Mouse (Mus musculus) c-Kit-positive CD71-negative TER-119-negative erythroid progenitor cells, embryonic 14.5 days (primary cell): Measurements from ENCODE around the gene Hoxa4.

Experiments
- DNase-seq: peaks from one replicate; pipeline ENCODE4 v3.0.0-alpha.2; 2013; ENCODE audit warnings: low read depth

The Hoxa4 gene

DNA sequence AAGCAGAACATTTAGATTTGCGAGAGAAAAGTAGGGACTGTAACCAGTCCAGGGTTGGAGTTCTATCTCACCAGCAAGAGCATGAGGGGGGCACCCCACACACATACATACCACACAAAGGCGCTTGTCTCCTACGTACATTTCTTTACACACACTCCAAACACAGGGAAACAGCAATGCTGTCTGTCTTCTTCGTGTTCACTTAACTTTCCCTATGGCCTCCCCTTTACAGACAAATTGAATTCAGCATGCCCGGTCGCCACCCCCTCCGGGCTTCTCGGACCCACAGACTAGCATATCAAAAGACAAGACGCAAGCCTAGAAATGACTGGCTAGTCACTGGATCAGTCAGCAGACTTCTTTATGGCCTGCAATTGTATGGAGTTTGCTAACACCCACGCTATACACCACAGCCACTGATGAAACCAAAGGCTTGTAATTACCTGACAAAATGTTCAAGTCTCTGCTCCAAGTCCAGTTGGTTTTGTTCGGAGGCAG lies 11.3 kb downstream of the Hoxa4 start:
- no peak for DNase-seq

- no peak for DNase-seq
Measured at GRCm38 (mm10) chr6:52179690-52180089, 11.9 kb downstream of the Hoxa4 start.

DNA sequence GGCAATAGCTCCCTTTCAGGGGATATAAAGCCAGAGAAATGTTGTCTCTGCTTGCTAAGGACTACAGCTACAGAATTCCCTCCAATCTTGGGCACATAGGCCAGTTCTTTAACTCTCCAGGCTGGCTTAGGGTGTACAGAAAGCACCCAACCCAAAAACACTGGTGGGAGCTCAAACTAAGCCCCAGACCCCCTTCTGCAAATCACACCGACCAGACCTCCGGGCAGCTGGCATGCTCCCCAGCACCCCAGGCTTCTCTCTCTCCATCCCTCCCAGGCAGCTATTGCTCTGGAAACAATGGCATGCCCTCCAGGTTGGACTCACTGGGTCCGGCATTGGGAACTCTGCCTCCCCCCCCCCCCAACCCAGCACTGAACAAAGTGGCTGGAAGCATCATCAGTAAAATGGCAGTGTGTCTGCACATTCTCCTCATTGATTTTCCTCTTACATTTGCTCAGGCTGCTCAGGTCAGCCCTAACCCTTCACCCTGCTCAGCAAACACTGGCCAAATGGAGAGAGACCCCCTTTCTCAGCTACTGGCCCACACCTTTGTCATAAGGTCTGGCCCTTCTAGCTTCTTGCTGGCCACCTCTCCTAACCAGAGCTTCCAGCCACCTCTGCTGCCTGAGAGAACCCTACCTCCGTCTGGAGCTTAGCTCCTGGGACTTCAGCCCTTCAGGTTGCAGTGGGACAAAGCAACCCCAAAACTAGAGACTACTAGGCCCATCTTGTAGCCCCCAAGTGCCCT lies 12.5 kb downstream of the Hoxa4 start:
- DNase-seq = no peak

DNA sequence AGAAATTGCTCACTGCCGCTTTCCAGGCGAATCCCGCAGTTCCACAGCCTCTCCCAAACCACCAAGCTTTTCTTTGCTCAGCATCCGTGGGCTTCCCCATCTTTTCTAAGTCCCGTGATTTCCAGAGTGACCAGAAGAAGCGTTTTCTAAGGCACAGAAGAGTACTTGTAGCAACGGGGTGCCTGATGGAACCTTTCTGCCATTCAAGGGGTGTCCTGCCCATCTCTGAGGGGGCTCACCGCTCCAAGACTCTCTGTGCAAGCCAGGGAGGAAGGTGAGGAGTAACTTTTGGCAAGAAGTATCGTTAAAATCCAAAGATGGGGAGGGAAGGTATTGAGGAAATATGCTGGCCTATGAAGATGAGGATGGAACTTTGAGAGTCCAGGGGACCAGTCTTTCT lies 13.7 kb downstream of the Hoxa4 start:
- DNase-seq = no peak

DNA sequence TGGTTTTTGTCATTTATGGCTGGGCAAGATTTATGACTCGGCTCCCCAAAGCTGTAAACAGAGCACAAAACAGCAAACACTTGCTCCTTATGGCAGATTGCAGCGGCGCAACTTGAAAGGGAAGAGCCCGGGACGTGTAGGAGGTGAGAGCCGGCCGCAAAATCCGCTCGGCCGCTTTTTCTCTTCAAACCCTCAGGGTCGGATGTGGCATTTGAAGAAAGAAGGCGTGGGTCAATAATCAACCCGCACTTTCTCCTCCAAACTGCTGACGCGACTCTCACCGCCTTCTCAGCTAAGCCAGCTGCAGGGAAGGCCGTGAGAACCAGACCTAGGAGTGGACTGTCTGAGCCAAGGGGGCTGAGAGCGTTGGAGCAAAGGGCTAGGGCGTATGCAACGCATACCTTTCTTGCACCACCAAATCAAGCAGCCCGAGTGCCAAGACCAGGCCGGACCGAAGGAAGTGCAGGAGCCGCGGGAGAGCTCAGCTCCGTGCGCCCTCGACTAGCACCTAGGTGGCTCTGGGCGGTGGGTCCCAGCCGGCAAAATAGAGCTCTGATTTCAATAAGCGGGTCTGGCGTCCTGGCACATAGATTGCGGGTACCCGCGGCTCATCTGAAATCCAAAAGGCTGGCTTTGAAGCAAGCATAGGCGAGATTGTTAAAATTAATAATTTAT lies 14.4 kb downstream of the Hoxa4 start, which contains the start of gene 5730596B20Rik:
TSS of gene 5730596B20Rik (plus strand) at position 438 of the 675 bp plus-strand sequence.
- no peak for DNase-seq

- no peak for DNase-seq
Measured at GRCm38 (mm10) chr6:52176391-52176790, 15.2 kb downstream of the Hoxa4 start.

DNA sequence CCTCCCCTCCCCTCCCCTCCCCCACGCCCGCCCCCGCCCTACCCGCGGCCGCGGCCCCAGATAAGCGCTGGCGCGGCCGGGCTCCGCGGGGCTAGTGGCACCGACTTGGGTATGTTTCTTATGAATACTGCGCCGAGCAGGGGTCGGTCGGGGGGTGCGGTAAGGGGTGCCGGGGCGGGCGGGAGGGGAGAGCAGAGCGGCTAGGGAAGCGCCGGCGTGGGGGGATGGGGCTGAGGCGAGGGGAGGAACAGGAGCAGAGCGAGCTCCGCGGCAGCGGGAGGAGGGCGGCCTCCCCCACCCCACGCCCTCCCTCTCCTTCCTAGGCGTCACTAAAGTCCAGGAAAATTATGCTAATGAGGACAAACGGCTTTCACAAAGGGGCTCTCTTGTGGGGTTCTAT lies 15.7 kb downstream of the Hoxa4 start:
- no peak for DNase-seq

DNA sequence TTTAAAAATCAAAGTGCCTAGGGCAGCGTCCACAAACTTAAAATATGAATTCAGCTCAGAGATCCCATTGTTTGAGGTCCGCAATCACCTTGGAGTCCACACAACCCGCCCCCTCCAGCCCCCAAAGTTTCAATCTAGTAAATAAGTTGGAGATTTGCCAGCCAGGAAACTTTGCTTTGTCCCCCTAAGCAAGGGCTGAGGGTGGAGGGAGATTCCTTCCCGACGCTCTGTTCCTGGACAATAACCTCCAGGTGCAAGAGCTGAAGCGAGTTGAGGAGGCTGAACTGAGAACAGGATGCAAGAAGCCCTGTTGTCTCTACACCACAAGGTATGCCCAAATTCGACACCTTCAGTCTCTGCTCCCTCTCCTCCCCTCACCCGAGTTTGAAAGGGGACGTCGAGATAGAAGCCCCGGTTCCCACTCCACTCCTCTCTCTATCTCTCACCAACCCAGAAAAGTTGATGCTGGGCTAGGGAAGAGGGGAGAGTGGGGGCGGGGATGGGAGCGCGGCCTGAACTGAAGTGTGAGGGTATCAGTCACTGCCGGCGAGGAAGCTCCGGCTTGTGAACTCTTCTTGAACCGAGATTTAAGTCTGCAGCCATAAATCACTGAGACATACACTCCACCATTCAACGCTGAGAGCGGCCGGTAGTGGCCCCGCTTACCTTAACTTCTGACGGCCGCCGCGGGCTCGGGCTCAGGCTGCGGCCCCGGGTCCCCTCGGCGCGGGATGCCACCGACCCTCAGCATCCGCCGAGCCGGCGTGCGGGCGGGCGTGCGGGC lies 16.4 kb downstream of the Hoxa4 start:
- no peak for DNase-seq

DNA sequence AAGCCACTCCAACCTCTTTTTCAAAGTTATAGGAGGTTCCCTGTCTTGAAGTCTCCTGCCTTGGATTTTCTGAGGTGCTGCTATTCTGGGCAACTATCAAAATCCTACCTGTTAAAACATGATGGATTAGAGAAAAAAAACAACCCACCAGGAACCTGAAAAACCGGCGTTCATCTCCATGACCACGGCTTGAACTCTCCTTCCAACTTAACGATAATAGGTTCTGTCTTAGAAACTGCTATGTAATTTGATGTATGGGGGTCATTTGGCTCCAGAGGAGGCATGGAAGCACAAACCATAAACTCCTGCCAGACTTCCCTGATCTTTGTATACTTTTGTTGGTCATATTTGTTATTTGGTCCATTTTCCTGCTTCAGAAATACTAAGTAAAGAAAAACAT lies 17.9 kb downstream of the Hoxa4 start:
- no peak for DNase-seq

- DNase-seq = peak; percentile 34
Measured at GRCm38 (mm10) chr6:52172501-52172900, 19.1 kb downstream of the Hoxa4 start.

DNA sequence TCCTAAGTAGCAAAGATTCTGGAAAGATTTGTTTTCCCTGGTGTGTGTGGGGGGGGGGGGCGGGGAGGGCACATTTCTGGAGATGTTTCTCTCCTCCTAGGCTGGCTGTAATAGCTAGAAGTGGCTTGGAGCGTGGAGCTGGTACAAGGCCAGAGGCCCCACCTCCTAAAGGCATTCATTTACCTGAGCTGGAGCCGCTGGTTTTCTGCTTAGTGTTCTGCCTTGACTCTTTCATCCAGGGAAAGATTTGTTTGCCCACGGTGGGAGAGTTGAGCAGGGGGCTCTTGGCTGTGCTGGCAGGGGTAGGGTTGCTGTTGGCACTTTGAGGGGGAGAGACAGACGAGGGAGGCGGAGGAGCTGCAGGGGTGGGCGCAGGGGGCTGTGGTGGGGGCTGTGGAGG lies 19.6 kb downstream of the Hoxa4 start:
- DNase-seq = no peak

GRCm38 (mm10) chr6:52171331-52171730 lies 20.2 kb downstream of the Hoxa4 start:
- no peak for DNase-seq

DNA sequence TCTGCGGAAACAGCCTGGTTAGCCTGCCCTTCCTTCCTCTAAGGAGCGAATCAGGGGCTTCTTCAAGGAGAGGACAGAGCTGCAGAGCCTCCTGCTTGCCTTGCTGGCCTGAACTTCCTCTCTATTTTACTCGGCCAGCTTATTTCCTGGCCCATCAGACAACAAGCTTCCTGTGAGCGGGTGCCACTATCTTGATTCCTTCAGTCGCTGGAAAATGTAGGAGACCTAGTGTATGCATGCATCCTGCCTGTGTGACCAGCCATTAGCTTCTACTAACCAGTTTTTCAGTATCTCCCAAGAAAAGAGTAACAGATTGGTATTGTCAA lies 20.7 kb downstream of the Hoxa4 start:
- DNase-seq = no peak

DNA sequence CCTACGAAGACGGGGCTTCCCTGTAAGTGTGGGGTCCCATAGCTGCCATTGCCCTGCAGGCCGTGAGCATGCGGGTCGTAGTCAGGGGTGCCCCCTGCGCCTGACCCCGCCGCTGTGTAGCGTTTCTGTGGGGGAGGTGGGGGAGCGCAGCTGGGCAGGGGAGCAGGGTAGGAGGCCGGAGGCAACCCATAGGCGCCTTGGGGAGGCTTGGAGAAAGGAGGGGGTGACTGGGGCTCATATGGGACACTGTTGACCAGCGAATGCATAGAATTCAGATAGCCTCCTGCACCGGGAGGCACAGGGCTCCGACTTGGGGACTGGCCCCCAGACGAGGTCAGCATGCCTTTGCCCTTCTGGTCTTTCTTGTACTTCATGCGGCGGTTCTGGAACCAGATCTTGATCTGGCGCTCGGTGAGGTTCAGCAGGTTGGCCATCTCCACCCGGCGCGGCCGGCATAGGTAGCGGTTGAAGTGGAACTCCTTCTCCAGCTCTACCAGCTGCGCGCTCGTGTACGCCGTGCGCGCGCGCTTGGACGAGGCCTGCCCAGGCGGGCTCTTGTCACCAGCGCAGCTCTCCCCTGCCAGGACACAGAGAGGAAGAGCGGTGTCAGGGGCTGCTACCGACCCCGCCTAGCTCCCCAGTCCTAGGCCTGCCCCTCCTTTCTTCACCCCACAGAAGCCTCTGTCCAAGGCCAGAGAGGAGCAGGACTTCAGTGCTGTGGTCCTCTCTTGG lies 21.2 kb downstream of the Hoxa4 start:
- no peak for DNase-seq

DNA sequence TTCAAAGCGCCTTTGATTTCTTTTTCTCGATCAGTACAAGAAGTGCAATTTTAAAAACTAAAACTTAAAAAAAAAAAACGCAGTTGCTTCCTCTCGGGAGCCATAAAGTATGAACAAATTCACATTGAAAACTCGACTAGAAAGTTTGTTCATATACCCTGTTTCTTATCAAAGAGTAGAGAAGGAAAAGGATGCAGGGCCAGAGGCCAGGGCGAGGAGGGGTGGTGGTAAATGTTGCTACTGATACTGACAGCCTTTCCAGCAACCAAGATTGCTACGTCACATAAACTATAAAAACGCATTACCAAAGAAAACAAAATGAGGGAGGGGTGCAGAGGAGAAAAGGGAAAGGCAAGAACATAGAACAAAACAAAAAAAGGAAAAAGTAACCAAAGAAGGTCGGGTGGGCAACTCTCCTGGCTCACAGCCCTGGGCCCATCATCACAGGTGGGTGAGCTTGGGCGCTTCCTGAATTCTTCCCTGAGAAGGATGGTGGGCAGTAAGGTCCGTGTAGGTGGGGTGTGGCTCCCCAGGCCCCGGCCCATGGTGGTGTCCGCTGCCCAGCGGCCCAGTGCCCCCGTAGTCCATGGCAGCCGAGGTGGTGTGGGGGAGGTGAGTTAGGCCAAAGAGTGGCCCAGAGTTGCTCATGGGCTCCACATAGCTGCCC lies 21.9 kb downstream of the Hoxa4 start:
- DNase-seq = no peak

DNA sequence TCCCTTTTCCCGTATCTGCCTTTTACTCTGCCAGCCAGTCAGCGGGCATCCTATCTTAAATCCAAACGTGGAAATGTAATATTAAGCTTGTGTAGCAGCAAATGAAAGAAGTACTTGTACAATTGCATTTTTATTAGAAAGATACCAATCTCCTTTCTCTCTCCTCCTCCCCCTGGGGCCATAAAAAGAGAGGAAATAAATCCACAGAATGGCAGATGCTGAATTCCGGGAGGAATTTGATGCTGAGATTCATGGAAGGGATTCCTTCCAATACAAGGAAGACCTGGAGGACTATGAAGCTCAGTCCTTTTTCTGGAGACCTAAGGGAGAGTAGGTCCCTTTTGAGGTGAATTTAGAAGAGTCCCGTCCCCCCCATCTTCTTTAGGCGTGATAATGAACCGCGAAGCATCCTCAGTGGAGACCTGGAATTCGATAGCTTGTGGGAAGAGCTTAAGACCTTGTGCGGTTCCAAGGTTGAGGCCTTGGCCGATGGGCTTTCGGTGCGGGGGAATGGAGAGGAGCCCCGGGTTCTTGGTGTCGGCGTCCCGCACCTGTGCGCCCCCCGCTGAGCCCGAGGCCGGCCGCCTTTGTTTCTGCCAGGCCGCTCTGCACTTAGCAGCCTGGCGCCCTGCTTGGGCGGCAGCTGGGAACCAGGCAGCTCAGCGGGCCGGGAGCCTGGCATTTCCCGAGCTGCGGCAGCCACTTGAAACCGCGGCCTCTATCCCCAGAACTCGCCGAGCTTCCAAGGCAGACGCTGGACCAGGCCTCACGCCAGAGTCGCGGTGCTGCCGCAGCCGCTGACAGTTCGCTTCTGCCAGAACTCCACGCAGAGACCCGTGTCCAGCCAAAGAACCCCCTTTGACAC lies 23.1 kb downstream of the Hoxa4 start:
- DNase-seq = no peak

GRCm38 (mm10) chr6:52167736-52168161 lies 23.8 kb downstream of the Hoxa4 start:
- no peak for DNase-seq

DNA sequence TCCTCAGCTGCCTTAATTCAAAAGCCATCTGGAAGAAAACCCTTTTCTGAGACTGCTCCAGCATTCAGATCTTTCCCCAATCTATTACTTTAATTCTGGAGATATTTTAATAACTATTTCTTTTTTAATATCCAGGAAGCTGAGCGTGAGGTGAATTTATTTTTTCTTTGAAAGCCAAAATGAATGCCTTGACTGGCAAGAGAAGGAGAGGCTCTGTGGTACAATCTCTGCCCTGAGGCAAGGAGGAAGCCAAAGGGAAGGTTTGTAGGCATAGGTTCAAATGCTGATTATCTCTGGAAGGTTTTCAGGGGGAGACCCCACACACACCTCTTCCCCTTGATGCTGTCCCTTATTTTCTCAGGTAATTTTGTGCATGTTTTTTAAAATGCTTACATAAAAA lies 24.4 kb downstream of the Hoxa4 start:
- DNase-seq = no peak

- no peak for DNase-seq
Measured at GRCm38 (mm10) chr6:52166431-52167077, 25.0 kb downstream of the Hoxa4 start.
